Mouse (Mus musculus): ENCODE measurements at regions not wholly inside any gene's neighbourhood (a gene's known extent, or its start where the extent isn't known, plus 50 kb on each side); places are given as distances from the start of the nearest gene placed in this dataset.
A peak's percentile ranks its signal among the peaks of the same experiment; 100 is the strongest.
"Not testable (repeated sequence)": the region's sequence is repeated elsewhere in the genome, so short reads cannot be mapped to it uniquely, and the experiment has no call there.

DNA sequence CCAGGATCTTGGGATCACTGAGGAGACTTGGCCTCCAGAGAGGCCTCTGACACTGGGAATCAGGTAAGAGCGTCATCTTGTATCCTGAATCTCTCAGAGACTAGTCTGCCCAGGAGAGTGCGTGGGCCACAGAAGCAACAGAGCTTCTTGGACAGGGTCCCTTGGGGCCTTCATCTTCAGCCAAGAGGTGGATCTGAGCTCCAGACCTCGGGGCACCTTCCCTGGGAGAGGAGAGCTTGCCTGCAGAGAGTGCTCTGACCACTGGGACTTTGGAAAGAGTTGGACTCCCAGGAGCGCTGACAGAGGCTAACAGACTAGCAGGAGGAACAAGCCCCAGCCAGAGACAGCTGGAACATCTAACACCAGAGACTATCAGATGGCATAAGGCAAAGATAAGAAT lies 73.9 kb upstream of the Gm15319 start:
- DNase-seq, result peak; percentile 10

DNA sequence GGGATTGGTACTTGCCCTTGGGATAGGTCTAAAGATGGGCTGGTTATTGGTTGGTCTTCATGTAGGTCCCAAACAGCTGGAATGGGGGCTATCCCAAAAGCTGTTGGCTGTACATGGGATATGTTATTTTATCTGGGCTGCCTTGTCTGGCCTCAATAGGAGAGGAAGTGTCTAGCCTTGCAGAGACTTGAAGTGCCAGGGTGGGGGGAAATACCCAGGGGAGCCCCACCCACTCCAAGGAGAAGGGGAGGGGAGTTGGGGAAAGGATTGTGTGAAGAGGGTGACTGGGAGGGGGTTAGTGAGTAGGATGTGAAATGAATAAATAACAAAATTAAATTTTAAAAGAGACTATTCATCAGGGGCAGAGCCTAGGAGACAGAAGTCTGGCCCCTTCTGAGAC lies 70.2 kb upstream of the Gm15319 start:
- not testable (repeated sequence) for DNase-seq

DNA sequence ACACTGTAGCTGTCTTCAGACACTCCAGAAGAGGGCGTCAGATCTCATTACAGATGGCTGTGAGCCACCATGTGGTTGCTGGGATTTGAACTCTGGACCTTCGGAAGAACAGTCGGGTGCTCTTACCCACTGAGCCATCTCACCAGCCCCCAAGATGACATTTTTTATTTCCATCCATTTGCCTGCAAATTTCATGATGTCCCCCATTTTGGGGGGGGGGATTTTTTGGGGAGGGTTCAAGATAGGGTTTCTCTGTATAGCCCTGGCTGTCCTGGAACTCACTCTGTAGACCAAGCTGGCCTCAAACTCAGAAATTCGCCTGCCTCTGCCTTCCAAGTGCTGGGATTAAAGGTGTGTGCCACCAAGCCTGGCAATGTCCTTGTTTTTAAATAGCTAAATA lies 66.5 kb upstream of the Gm15319 start:
- DNase-seq, result not testable (repeated sequence)

DNA sequence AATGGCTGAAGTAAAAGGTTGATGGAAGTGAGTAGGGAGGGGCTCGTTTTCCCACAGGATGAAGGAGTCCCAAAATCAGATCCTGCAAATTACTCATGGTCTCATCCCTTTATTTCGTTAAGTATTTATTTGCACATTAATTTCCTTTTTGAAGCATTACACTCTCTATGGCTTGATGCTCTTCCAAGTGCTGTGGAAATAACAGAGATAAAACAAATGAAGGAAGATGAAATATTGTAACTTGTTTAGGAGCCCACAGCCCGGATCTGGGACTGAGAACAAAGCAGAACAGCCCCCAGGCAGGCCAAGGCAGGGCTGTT lies 61.9 kb upstream of the Gm15319 start:
- DNase-seq, result not testable (repeated sequence)

DNA sequence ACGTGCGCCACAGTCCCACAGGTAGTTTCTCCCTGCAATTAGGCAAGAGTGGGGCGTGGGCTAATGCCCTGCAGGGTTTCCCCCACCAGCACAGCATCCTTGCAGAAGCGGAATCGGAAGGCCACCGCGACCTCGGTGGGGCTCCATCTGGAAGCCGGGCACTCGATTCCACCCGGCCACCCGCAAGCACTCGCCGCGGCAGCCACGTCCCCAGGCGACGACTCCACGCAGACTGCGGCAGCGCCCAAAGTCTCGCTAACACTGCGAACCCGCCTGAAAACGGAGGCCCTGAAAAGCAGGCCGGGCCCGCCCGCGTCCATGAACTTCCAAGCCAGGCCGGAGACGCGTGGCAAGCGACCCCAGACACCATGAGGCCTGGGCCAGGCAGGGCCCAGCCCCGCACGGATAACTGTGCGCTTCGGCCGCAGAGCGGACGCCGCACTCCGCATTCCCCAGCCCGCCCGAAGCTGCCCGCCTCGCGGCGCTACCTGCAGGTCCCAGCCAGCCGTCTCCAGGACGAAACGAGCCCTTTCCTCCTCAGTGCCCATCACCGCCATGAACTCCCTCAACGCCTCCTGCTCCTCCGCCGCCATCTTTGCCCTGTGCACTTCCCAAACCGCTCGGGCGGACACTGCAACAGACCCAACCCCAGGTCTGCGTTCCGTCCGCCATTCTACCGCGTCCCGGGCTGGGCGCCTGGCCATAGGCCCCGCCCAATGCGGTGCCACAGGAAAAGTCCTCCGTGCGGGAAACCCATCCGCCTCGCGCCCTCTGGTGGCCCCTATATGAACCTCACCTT lies 61.3 kb upstream of the Gm15319 start:
- peak; percentile 100 for DNase-seq

DNA sequence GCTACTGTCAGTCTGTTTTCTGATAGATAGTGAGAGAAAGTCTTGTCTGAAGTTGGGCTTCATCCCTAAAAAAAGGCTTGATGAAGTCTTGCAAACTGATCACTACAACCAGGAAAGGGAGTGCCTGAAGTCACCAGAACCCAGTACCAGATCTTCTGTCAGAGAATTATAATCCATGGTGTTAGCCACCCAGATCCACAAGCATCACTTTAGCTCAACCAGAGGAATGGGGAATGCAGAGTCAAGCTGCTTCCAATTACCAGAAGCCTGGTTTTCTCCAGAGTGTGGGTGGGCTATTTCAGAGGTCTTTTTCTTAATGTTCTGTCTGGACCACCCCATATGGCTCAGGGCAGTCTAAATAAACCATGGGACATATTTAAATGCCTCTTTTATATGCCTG lies 57.8 kb upstream of the Gm15319 start:
- not testable (repeated sequence) for DNase-seq

All from right cerebral cortex, postnatal 14 days (tissue).